Mouse (Mus musculus) embryo, embryonic 11 days (tissue): Measurements from ENCODE around the gene Ero1l.

Source experiments
- DNase-seq: peaks from one replicate; pipeline ENCODE4 v3.0.0-alpha.2; 2015

Gene Ero1l

GRCm38 (mm10) chr14:45304389-45304788 is 14.2 kb downstream of the Ero1l start:
- DNase-seq = no peak

- no peak for DNase-seq
These were observed 14.6 kb downstream of the Ero1l start for GRCm38 (mm10) chr14:45303939-45304338.

GRCm38 (mm10) chr14:45291608-45292007 is 27.0 kb downstream of the Ero1l start:
- DNase-seq = no peak

GRCm38 (mm10) chr14:45282066-45282465 is 36.5 kb downstream of the Ero1l start:
- no peak for DNase-seq

GRCm38 (mm10) chr14:45275816-45276215 is 42.8 kb downstream of the Ero1l start:
- no peak for DNase-seq

- no peak for DNase-seq
These were observed 54.6 kb downstream of the Ero1l start for GRCm38 (mm10) chr14:45263831-45264592.

- no peak for DNase-seq
These were observed 67.0 kb downstream of the Ero1l start for GRCm38 (mm10) chr14:45251548-45252076.

- DNase-seq = no peak
These were observed 77.0 kb downstream of the Ero1l start for GRCm38 (mm10) chr14:45241613-45242012.

- DNase-seq = no peak
These were observed 79.5 kb downstream of the Ero1l start for GRCm38 (mm10) chr14:45239042-45239441.
